Mouse (Mus musculus) forebrain, postnatal 0 days (tissue): ENCODE data around the gene Kremen1. TPM values are rescaled to one million over a fixed set of nuclear protein-coding genes. Genes with fewer than 3 reads are reported as not detected.

ENCODE experiments used
- ATAC-seq: fragments of 200-750 bp; cut with Nextera tagmentation; 2 replicates; pipeline ENCODE4 v1.8.0; 2017; ENCODE audit warnings: mild to moderate bottlenecking, moderate library complexity
- DNase-seq: peaks from one replicate; pipeline ENCODE4 v3.0.0-alpha.2; 2015
- H3K27ac ChIP-seq: fragments of 300-500 bp; sonication (generic); 2 replicates; pipeline ENCODE4 v1.5.1; 2014; ENCODE audit warnings: low read depth, mild to moderate bottlenecking, antibody characterized with exemption, low read length, moderate library complexity, mixed read lengths
- H3K27me3 ChIP-seq: fragments of 300-500 bp; sonication (generic); 2 replicates; pipeline ENCODE4 v1.6.1; 2014; ENCODE audit warnings: mild to moderate bottlenecking, low read length, mixed read lengths; ENCODE audit not compliant: insufficient read depth
- H3K36me3 ChIP-seq: fragments of 300-500 bp; sonication (generic); 2 replicates; pipeline ENCODE4 v1.6.1; 2014; ENCODE audit warnings: mild to moderate bottlenecking, moderate library complexity; ENCODE audit not compliant: insufficient read depth
- H3K4me1 ChIP-seq: fragments of 300-500 bp; sonication (generic); 2 replicates; pipeline ENCODE4 v1.6.1; 2014; ENCODE audit warnings: antibody characterized with exemption; ENCODE audit not compliant: insufficient read depth
- H3K4me2 ChIP-seq: fragments of 300-500 bp; sonication (generic); 2 replicates; pipeline ENCODE4 v1.6.1; 2014; ENCODE audit warnings: low read depth, mild to moderate bottlenecking, moderate library complexity
- H3K4me3 ChIP-seq: fragments of 300-500 bp; sonication (generic); 2 replicates; pipeline ENCODE4 v1.5.1; 2014; ENCODE audit warnings: low read depth, low read length, mixed read lengths
- H3K9ac ChIP-seq: fragments of 300-500 bp; sonication (generic); 2 replicates; pipeline ENCODE4 v1.6.1; 2014; ENCODE audit warnings: mild to moderate bottlenecking
- H3K9me3 ChIP-seq: fragments of 300-500 bp; sonication (generic); 2 replicates; pipeline ENCODE4 v1.6.1; 2016; ENCODE audit warnings: low read length
- CTCF ChIP-seq: sonication (generic); IDR thresholded peaks from 2 replicates; pipeline ENCODE4 v1.5.1; 2016; ENCODE audit warnings: antibody characterized with exemption, control low read depth, low read depth
- WGBS: fragments of 180-500 bp; shearing (Covaris S2); extraction: QIAGEN DNeasy Blood & Tissue Kit; methylation state at CpG from one replicate; pipeline ENCODE4 v1.1.7; 2014; 5-methylcytosine and 5-hydroxymethylcytosine counted together
- polyA plus RNA-seq: library from polyadenylated mRNA; unstranded; fragments of >200 nt; fragmentation: Nextera tagmentation; extraction: Ambion mirVana; gene quantifications from 2 replicates; pipeline ENCODE4 v1.2.1, GENCODE M21; 2015
- total RNA-seq: library from RNA; depleted of rRNA; stranded (reverse); fragments of >200 nt; gene quantifications from 2 replicates; pipeline ENCODE4 v1.2.3, GENCODE M21; 2014

Gene Kremen1
- total and polyA plus RNA-seq, 2 experiments from 2014 or later: 2.9 to 9.7 TPM

DNA sequence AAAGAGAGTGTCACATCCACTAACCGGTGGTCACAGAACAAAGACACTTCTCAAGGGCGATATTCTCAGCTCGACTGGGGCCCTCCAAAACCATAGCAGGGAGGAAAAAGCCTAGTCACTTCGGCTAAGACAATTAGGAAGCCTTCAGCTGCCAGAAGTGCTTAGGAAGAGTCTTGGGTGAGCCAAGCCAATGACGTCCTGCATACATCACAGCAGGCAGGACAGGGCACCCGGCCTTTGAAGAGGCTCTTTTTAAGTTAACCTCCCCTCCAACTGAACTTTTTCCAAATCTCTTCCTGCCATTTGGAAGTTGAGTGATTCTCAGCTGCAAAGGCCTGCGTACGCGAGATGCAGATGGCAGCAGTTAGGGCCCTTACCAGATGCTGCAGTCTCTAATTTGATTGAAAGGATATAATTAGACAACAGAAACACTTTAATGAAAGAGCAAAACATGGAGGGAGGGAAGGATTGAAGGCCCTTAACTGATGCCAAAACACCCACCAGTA lies 5.8 kb downstream of the Kremen1 start:
- peak; percentile 79 for ATAC-seq
- WGBS: 12% methylated on average over 9 of the region's 9 CpGs
- no peak overlapping the region for H3K4me3 ChIP-seq
- H3K27ac ChIP-seq: no peak overlapping the region; the same call in 1 of the 2 replicates
- TF ChIP-seq CTCF: no peak
- DNase-seq: peak; percentile 71
- no peaks in the 10 kb centered on the region for H3K9me3 ChIP-seq
- no peaks in the 10 kb centered on the region for H3K36me3 ChIP-seq
- no peak overlapping the region for H3K4me2 ChIP-seq
- H3K27me3 ChIP-seq: no peaks in the 10 kb centered on the region; the same call in 1 of the 2 replicates
- H3K4me1 ChIP-seq: 0 out of 2 replicates have a peak, but pooled peaks cover 8% of the 10 kb centered on the region
- H3K9ac ChIP-seq: no peak overlapping the region

DNA sequence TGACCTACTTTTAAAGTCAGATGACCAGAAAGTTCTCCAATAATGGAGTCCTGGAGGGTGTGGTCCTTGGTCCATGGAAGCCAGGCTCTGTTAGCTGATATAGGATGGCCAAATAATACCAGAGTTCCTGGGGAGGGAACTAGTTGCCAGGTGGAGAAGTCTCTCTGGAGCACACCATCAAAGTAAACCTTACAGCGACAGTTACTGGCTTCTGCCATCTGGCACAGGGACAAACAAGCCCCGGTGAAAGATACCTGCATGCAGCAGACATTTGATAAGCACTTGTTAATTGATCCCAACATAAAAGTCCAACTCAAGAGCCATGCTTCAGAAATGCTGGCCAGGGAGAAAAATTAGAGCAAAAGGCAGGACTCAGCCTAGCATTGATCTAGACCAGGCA lies 7.3 kb downstream of the Kremen1 start:
- no peaks in the 10 kb centered on the region for H3K36me3 ChIP-seq
- WGBS: 78% methylated on average over 2 of the region's 2 CpGs
- no peak for DNase-seq
- no peak overlapping the region for H3K4me2 ChIP-seq
- 0 out of 2 replicates have a peak, but pooled peaks cover 8% of the 10 kb centered on the region for H3K4me1 ChIP-seq
- H3K9me3 ChIP-seq: no peaks in the 10 kb centered on the region
- no peak for TF ChIP-seq CTCF
- H3K4me3 ChIP-seq: no peak overlapping the region
- H3K27me3 ChIP-seq: no peaks in the 10 kb centered on the region
- ATAC-seq: no peak
- no peak overlapping the region for H3K9ac ChIP-seq
- no peak overlapping the region for H3K27ac ChIP-seq

DNA sequence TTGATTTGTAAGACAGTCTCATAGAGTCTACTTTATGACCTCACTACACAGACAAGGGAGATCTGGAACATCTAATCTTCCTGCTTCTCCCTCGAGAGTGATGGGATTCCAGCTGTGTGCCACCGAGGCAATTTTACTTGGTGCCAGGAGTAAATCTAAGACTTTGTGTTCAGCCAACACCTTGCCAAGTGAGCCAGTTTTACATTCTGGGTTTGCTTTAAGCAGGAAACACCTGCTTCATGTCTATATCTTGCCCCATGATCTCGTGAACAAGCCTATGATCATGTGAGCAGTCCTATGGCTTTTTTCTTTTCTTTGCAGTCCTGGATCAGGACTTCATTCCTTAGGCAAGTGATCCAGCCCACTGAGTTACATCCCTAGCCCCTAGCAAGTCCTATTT lies 7.8 kb downstream of the Kremen1 start:
- Histone ChIP-seq H3K36me3 (no peaks in the 10 kb centered on the region), H3K4me3 (no peak overlapping the region), H3K4me2 (no peak overlapping the region), H3K9ac (no peak overlapping the region), H3K27me3 (no peaks in the 10 kb centered on the region), H3K27ac (no peak overlapping the region), H3K4me1 (0 out of 2 replicates have a peak, but pooled peaks cover 8% of the 10 kb centered on the region), H3K9me3 (no peaks in the 10 kb centered on the region)
- no peak for ATAC-seq
- no peak for DNase-seq
- no peak for TF ChIP-seq CTCF
- 74% methylated on average over 3 of the region's 3 CpGs for WGBS

DNA sequence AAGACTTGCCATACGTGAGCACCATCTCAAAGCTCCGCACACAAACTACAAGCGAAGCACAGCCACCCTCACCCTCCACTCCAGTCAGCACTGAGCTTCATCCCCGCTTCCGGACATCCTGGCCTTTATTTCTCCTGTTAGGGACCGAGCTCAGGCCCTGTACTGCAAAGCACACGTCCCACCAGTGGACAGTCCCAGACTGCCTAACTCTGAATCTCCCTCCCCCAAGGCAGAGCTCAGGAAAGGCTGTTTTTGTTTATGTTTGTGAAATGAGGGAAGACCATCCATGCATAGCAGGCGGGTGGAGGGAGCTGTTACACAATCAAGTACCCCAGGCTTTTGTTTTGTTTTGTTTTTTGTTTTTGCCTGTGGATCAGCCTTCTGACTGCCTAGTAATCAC lies 8.6 kb downstream of the Kremen1 start:
- no peaks in the 10 kb centered on the region for H3K9me3 ChIP-seq
- no peaks in the 10 kb centered on the region for H3K36me3 ChIP-seq
- no peak for TF ChIP-seq CTCF
- H3K27ac ChIP-seq: no peak overlapping the region
- no peak overlapping the region for H3K4me3 ChIP-seq
- 84% methylated on average over 8 of the region's 8 CpGs for WGBS
- 0 out of 2 replicates have a peak, but pooled peaks cover 8% of the 10 kb centered on the region for H3K4me1 ChIP-seq
- ATAC-seq (no peak), DNase-seq (no peak)
- no peaks in the 10 kb centered on the region for H3K27me3 ChIP-seq
- H3K4me2 ChIP-seq: no peak overlapping the region
- H3K9ac ChIP-seq: no peak overlapping the region

DNA sequence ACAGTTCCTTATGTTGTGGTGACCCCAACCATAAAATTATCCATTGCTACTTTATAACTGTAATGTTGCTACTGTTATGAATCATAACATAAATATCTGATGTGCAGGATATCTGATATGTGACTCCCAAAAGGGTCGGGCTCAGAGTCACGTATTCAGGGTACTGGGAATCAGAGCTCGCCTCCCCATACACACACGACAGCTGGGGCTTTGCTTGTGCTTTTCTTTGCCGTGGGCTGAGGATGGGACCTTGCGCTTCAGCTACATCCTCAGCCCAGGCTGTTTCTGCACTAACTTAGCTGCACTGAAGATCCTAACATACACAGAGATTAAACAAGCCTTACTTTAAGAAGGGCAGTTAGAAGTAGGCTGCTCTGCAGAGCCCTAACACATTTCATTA lies 10.2 kb downstream of the Kremen1 start:
- no peak overlapping the region for H3K27ac ChIP-seq
- TF ChIP-seq CTCF: no peak
- ATAC-seq: no peak
- H3K27me3 ChIP-seq: no peaks in the 10 kb centered on the region
- no peaks in the 10 kb centered on the region for H3K36me3 ChIP-seq
- H3K4me1 ChIP-seq: no peaks in the 10 kb centered on the region
- H3K9me3 ChIP-seq: no peaks in the 10 kb centered on the region
- DNase-seq: no peak
- WGBS: 72% methylated on average over 6 of the region's 6 CpGs
- no peak overlapping the region for H3K4me2 ChIP-seq
- no peak overlapping the region for H3K4me3 ChIP-seq
- H3K9ac ChIP-seq: no peak overlapping the region

DNA sequence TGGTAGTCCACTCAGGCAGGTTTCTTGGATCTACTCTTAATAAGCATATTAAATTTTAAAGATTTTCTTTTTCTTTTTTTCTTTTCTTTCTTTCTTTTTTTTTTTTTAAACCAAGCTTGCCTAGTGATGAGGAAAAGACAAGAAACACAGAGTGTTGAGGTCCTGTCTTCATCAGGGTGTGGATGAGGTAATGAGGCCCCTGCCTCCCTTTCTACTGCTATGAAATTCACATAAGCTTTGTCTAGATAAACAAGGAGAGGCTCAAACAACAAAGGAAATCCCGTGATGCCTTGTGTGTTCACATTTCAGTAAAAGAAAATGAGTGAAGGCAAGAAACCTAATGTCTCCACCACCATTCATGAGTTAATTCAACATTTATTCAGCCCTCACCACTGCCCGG lies 13.2 kb downstream of the Kremen1 start:
- no peaks in the 10 kb centered on the region for H3K27me3 ChIP-seq
- 11% methylated on average over 2 of the region's 2 CpGs for WGBS
- H3K4me3 ChIP-seq: no peak overlapping the region
- TF ChIP-seq CTCF: no peak
- H3K27ac ChIP-seq: no peak overlapping the region
- no peak overlapping the region for H3K4me2 ChIP-seq
- no peak overlapping the region for H3K9ac ChIP-seq
- ATAC-seq (no peak), DNase-seq (no peak)
- peaks cover 13% of the 10 kb centered on the region for H3K4me1 ChIP-seq
- no peaks in the 10 kb centered on the region for H3K9me3 ChIP-seq
- H3K36me3 ChIP-seq: no peaks in the 10 kb centered on the region

DNA sequence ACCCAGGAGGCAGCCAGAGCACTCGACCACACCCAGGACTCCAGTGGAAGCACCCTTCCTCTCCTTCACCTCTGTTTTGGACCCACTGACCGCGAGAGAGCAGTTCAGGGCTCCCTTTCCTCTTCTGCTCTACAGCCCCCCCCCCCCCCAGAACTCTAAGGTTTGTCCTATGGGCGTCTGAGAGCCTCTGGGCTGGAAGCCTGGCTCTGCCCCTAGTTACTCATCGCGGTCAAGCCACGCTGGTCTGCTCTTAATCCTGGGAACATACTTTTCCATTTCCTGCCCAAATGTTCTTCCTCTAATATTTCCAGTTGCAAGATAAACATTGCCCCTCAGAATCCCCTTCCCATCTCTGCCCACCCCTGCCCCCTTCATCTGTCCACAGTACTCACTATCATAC lies 15.9 kb downstream of the Kremen1 start:
- Histone ChIP-seq H3K9me3 (no peaks in the 10 kb centered on the region), H3K4me2 (no peak overlapping the region), H3K27ac (no peak overlapping the region), H3K27me3 (no peaks in the 10 kb centered on the region), H3K36me3 (no peaks in the 10 kb centered on the region), H3K9ac (no peak overlapping the region), H3K4me1 (peaks cover 13% of the 10 kb centered on the region), H3K4me3 (no peak overlapping the region)
- no peak for DNase-seq
- WGBS: 92% methylated on average over 7 of the region's 7 CpGs
- no peak for TF ChIP-seq CTCF
- ATAC-seq: no peak
